ENCODE assay signal across 17 mouse cellular contexts in genomic region chr1:21974040-21974439, GRCm38 (mm10).
"Had no signal": no experiment of that assay in that cellular context is flagged by ENCODE, and none has a peak within 500 bp of the region (broad histone marks: within the 10 kb centered on the region; RNA-seq: fewer than 3 reads in every experiment).

No protein-coding gene starts in this region.

- DNase-seq: left cerebral cortex, postnatal 4 days; liver; liver, embryonic 13.5 days; liver, postnatal 0 days; lung, adult 18-20 months; lung, adult 2 months; lung, embryonic 14.5 days; lung, postnatal 10 days; lung, postnatal 14 days; lung, postnatal 36 days; lung, postnatal 4 days; midbrain, embryonic 14.5 days had no signal

- ATAC-seq: liver, embryonic 12.5 days; liver, postnatal 0 days; lung, postnatal 0 days; midbrain, embryonic 13.5 days; midbrain, embryonic 15.5 days; midbrain, embryonic 16.5 days had no signal
